In the genomic region with DNA sequence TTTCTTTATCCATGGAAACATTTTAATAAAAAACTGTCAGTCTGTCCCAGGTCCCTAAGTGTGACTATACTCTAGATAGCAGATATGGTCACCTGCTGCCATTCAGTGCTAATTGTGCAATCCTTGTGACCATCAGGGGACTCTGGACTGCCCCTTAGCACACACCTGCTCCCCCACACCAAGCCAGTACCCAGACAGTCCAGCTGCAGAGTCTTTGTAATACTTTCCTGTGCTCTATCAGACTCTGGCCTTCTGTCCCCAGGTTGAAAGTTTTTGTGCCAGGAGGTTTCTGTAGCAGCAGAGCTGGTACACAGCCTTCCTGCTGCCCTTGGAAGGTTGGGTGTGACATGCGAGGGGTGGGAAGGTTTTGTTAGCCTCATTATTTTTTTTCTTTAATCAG, we compare ENCODE assay signal across 17 mouse cellular contexts.
DNase-seq lines count a peak whose midpoint lies in the region; ATAC-seq and TF ChIP-seq lines count a peak whose summit lies in the region.
"Had no signal": no experiment of that assay in that cellular context is flagged by ENCODE, and none has a peak within 500 bp of the region (broad histone marks: within the 10 kb centered on the region; RNA-seq: fewer than 3 reads in every experiment).

No protein-coding gene starts in this region.

- no peaks in the 10 kb centered on the region for H3K9me3 ChIP-seq in intestine, embryonic 16.5 days (ENCODE audit: control insufficient read depth, low read length)
- no peaks in the 10 kb centered on the region for H3K9me3 ChIP-seq in intestine, embryonic 15.5 days
- no peaks in the 10 kb centered on the region for H3K9me3 ChIP-seq in intestine, postnatal 0 days (ENCODE audit: control insufficient read depth)
- no peaks in the 10 kb centered on the region for H3K9me3 ChIP-seq in liver, postnatal 0 days (ENCODE audit: low read length)
- no peaks in the 10 kb centered on the region for H3K9me3 ChIP-seq in midbrain, embryonic 11.5 days (ENCODE audit: control insufficient read depth, low read length)
- H3K9me3 ChIP-seq: limb, embryonic 10.5 days; midbrain, embryonic 13.5 days had no signal

- H3K4me2 ChIP-seq in intestine, embryonic 16.5 days (ENCODE audit: low read depth, low read length), result no peak overlapping the region
- no peak overlapping the region for H3K4me2 ChIP-seq in intestine, embryonic 15.5 days (replicated peaks)
- no peak overlapping the region for H3K4me2 ChIP-seq in intestine, postnatal 0 days (replicated peaks; ENCODE audit: low read depth)
- no peak overlapping the region for H3K4me2 ChIP-seq in liver, postnatal 0 days (ENCODE audit: low read depth, low read length)
- H3K4me2 ChIP-seq in midbrain, embryonic 11.5 days, result no peak overlapping the region
- H3K4me2 ChIP-seq: midbrain, embryonic 13.5 days had no signal

- H3K4me3 ChIP-seq in gastrocnemius, adult 2 months, result no peak overlapping the region
- no peak overlapping the region for H3K4me3 ChIP-seq in intestine, embryonic 16.5 days (ENCODE audit: low read length)
- H3K4me3 ChIP-seq in intestine, embryonic 15.5 days (replicated peaks), result no peak overlapping the region
- H3K4me3 ChIP-seq in intestine, postnatal 0 days (ENCODE audit: low read depth, low read length), result no peak overlapping the region
- no peak overlapping the region for H3K4me3 ChIP-seq in liver, postnatal 0 days (ENCODE audit: low read depth, low read length)
- H3K4me3 ChIP-seq in midbrain, embryonic 11.5 days (ENCODE audit: low read depth, low read length), result no peak overlapping the region
- H3K4me3 ChIP-seq: layer of hippocampus, adult 2 months; limb, embryonic 10.5 days; midbrain, embryonic 13.5 days had no signal

- no peak overlapping the region for H3K9ac ChIP-seq in intestine, embryonic 16.5 days (ENCODE audit: low read depth, low read length)
- H3K9ac ChIP-seq in intestine, embryonic 15.5 days, result no peak overlapping the region
- H3K9ac ChIP-seq in intestine, postnatal 0 days (ENCODE audit: low read depth, low read length), result no peak overlapping the region
- H3K9ac ChIP-seq in liver, postnatal 0 days (replicated peaks), result no peak overlapping the region
- H3K9ac ChIP-seq in midbrain, embryonic 11.5 days (ENCODE audit: low read length), result no peak overlapping the region
- H3K9ac ChIP-seq: forebrain, postnatal 0 days; midbrain, embryonic 13.5 days had no signal

- ATAC-seq in intestine, embryonic 16.5 days, result peak; percentile 44
- ATAC-seq in intestine, embryonic 15.5 days, result no peak
- peak; percentile 69; the same call in 1 of the 2 replicates for ATAC-seq in intestine, postnatal 0 days
- ATAC-seq in liver, postnatal 0 days, result peak; percentile 100
- no peak for ATAC-seq in midbrain, embryonic 11.5 days (ENCODE audit: low FRiP score)
- ATAC-seq: forebrain, postnatal 0 days; midbrain, embryonic 13.5 days had no signal

- peak overlapping the region; percentile 90 for H3K27ac ChIP-seq in gastrocnemius, adult 2 months
- H3K27ac ChIP-seq in intestine, embryonic 16.5 days (ENCODE audit: low read length), result no peak overlapping the region
- H3K27ac ChIP-seq in intestine, embryonic 15.5 days, result no peak overlapping the region
- H3K27ac ChIP-seq in intestine, postnatal 0 days (ENCODE audit: low read depth, low read length), result no peak overlapping the region
- H3K27ac ChIP-seq in liver, postnatal 0 days (ENCODE audit: low read depth), result peak overlapping the region; percentile 56; the same call in 1 of the 2 replicates
- no peak overlapping the region for H3K27ac ChIP-seq in midbrain, embryonic 11.5 days (ENCODE audit: low read depth, low read length)
- H3K27ac ChIP-seq: layer of hippocampus, adult 2 months; limb, embryonic 10.5 days; midbrain, embryonic 13.5 days had no signal

- no peak; the same call in 1 of the 2 replicates for TF ChIP-seq EP300 in liver, postnatal 0 days (IDR thresholded peaks at IDR 0.05; ENCODE audit: low read depth)

- WGBS in intestine, embryonic 16.5 days, result 60% methylated on average over 1 of the region's 1 CpGs
- 64% methylated on average over 1 of the region's 1 CpGs for WGBS in intestine, embryonic 15.5 days
- 62% methylated on average over 1 of the region's 1 CpGs for WGBS in intestine, postnatal 0 days
- WGBS in liver, postnatal 0 days (ENCODE audit: insufficient replicate concordance), result 66% methylated on average over 1 of the region's 1 CpGs
- WGBS in midbrain, embryonic 11.5 days, result 95% methylated on average over 1 of the region's 1 CpGs

- no peaks in the 10 kb centered on the region for H3K36me3 ChIP-seq in intestine, embryonic 16.5 days (ENCODE audit: control insufficient read depth, insufficient read depth, low read length)
- no peaks in the 10 kb centered on the region for H3K36me3 ChIP-seq in intestine, embryonic 15.5 days
- H3K36me3 ChIP-seq in intestine, postnatal 0 days (ENCODE audit: control insufficient read depth, insufficient read depth), result no peaks in the 10 kb centered on the region
- no peaks in the 10 kb centered on the region for H3K36me3 ChIP-seq in liver, postnatal 0 days (replicated peaks; ENCODE audit: insufficient read depth, low read length)
- H3K36me3 ChIP-seq in midbrain, embryonic 11.5 days (ENCODE audit: control insufficient read depth, insufficient read depth, low read length), result no peaks in the 10 kb centered on the region
- H3K36me3 ChIP-seq: limb, embryonic 10.5 days; midbrain, embryonic 13.5 days had no signal

- no peak for TF ChIP-seq CTCF in gastrocnemius, adult 2 months (IDR thresholded peaks at IDR 0.05)
- TF ChIP-seq CTCF in intestine, postnatal 0 days (IDR thresholded peaks at IDR 0.05; ENCODE audit: low read depth), result no peak
- no peak for TF ChIP-seq CTCF in liver, postnatal 0 days (IDR thresholded peaks at IDR 0.05; ENCODE audit: low read depth)

- H3K4me1 ChIP-seq in intestine, embryonic 16.5 days (ENCODE audit: control insufficient read depth, insufficient read depth, low read length), result no peaks in the 10 kb centered on the region
- H3K4me1 ChIP-seq in intestine, embryonic 15.5 days (replicated peaks), result 0 out of 2 replicates have a peak, but pooled peaks cover 6% of the 10 kb centered on the region
- no peaks in the 10 kb centered on the region for H3K4me1 ChIP-seq in intestine, postnatal 0 days (replicated peaks; ENCODE audit: control insufficient read depth, insufficient read depth, low read length)
- no peaks in the 10 kb centered on the region for H3K4me1 ChIP-seq in liver, postnatal 0 days (ENCODE audit: insufficient read depth)
- no peaks in the 10 kb centered on the region for H3K4me1 ChIP-seq in midbrain, embryonic 11.5 days (ENCODE audit: control insufficient read depth, insufficient read depth, low read length)

- no peaks in the 10 kb centered on the region for H3K27me3 ChIP-seq in intestine, embryonic 16.5 days (replicated peaks; ENCODE audit: control insufficient read depth, insufficient read depth, low read length)
- H3K27me3 ChIP-seq in intestine, embryonic 15.5 days (replicated peaks), result no peaks in the 10 kb centered on the region
- H3K27me3 ChIP-seq in intestine, postnatal 0 days (replicated peaks; ENCODE audit: control insufficient read depth, insufficient read depth, low read length), result no peaks in the 10 kb centered on the region
- H3K27me3 ChIP-seq in liver, postnatal 0 days (ENCODE audit: insufficient read depth, low read length), result no peaks in the 10 kb centered on the region
- H3K27me3 ChIP-seq in midbrain, embryonic 11.5 days (ENCODE audit: control insufficient read depth, insufficient read depth, low read length), result no peaks in the 10 kb centered on the region
- H3K27me3 ChIP-seq: midbrain, embryonic 13.5 days had no signal

- intact Hi-C loops in gastrocnemius, adult 2 months (cut with DNase I), result loop anchor here (10.0 kb wide), 1 partner anchor 694 kb away; no protein-coding TSS in a partner anchor
- intact Hi-C loops in gastrocnemius, postnatal 14 days (cut with DNase I; ENCODE audit: low total_unique reads), result no loop called here

- DNase-seq in gastrocnemius, adult 2 months, result peak; percentile 35
- no peak for DNase-seq in gastrocnemius, postnatal 14 days
- DNase-seq in liver, postnatal 0 days, result peak; percentile 37
- no peak for DNase-seq in embryo, embryonic 10.5 days (ENCODE audit: low spot score)
- DNase-seq in midbrain, embryonic 11.5 days (ENCODE audit: low spot score, missing footprints), result no peak
- DNase-seq: cerebellum, adult 8-10 months; forebrain, postnatal 0 days; kidney, adult 2 months; kidney, postnatal 14 days; thymus, adult 18-20 months; thymus, postnatal 36 days had no signal

Comparison
In these comparisons a context has a peak if more than half of its experiments do, and no peak if none do; other contexts are left out.
1. DNase-seq: peak in gastrocnemius, adult 2 months (single experiment) and liver, postnatal 0 days (single experiment); none in gastrocnemius, postnatal 14 days (single experiment), embryo, embryonic 10.5 days (single experiment) and midbrain, embryonic 11.5 days (single experiment).
2. ATAC-seq: peak in intestine, embryonic 16.5 days (single experiment), intestine, postnatal 0 days (single experiment) and liver, postnatal 0 days (single experiment); none in intestine, embryonic 15.5 days (single experiment) and midbrain, embryonic 11.5 days (single experiment).
3. H3K27ac ChIP-seq: peak in gastrocnemius, adult 2 months (single experiment) and liver, postnatal 0 days (single experiment); none in intestine, embryonic 16.5 days (single experiment), intestine, embryonic 15.5 days (single experiment), intestine, postnatal 0 days (single experiment) and midbrain, embryonic 11.5 days (single experiment).